Mouse (Mus musculus): ENCODE data around the gene Trim39. TPM values are rescaled to one million over a fixed set of nuclear protein-coding genes. Genes with fewer than 3 reads are reported as not detected.
"Not testable (repeated sequence)": the region's sequence is repeated elsewhere in the genome, so short reads cannot be mapped to it uniquely, and the experiment has no call there.

The Trim39 gene
- total RNA-seq (2021): 10 to 100 TPM; 23.6 to 25.3 TPM
- long read RNA-seq, experiment 1, transcript Trim39-203 (7 exons, 3,204 nt): major isoform, 13 of 20 reads
- long read RNA-seq, experiment 1, partial matches to known transcripts: 2 of 20 reads
- long read RNA-seq, experiment 1, other reads (novel, unspliced or antisense): 4 of 20 reads
- long read RNA-seq, experiment 2, transcript Trim39-203 (7 exons, 3,204 nt): major isoform, 18 of 31 reads
- long read RNA-seq, experiment 2, partial matches to known transcripts: 10 of 31 reads
- long read RNA-seq, experiment 2, other reads (novel, unspliced or antisense): 2 of 31 reads

- 0 out of 2 replicates have a peak, but pooled peaks have one; percentile 0 for TF ChIP-seq CTCF (conservative IDR thresholded peaks at IDR 0.05)
- peak; percentile 66 to 76 for DNase-seq (ENCODE audit: low spot score in 2 of 2)
- H3K27ac ChIP-seq: peak within 1 kb of the TSS; percentile 99
- peak within 1 kb of the TSS; percentile 100 for H3K4me3 ChIP-seq
Observed at GRCm38 (mm10) chr17:36271586-36272256, at the start of gene Trim39. Trim39 (minus strand) TSS chr17:36272247.

- Histone ChIP-seq H3K27ac (peak overlapping the region; percentile 93), H3K4me3 (peak overlapping the region; percentile 85)
- no peak for TF ChIP-seq CTCF (conservative IDR thresholded peaks at IDR 0.05)
- DNase-seq (ENCODE audit: low spot score in 2 of 2): no peak
Observed at GRCm38 (mm10) chr17:36315689-36316253, 43.7 kb upstream of the Trim39 start.

- H3K4me3 ChIP-seq: peak overlapping the region; percentile 85
- TF ChIP-seq CTCF (conservative IDR thresholded peaks at IDR 0.05): no peak
- DNase-seq (ENCODE audit: low spot score in 2 of 2): peak; percentile 70 to 75
Observed at GRCm38 (mm10) chr17:36315041-36315688, 43.1 kb upstream of the Trim39 start.

GRCm38 (mm10) chr17:36314511-36314910 is 42.5 kb upstream of the Trim39 start:
- Histone ChIP-seq H3K27ac (peak overlapping the region; percentile 93), H3K4me3 (peak overlapping the region; percentile 85)
- no peak for TF ChIP-seq CTCF (conservative IDR thresholded peaks at IDR 0.05)
- DNase-seq (ENCODE audit: low spot score in 2 of 2): no peak

More at GRCm38 (mm10) chr17:36315041-36315688, 43.1 kb upstream of the Trim39 start:
- peak overlapping the region; percentile 93 for H3K27ac ChIP-seq

GRCm38 (mm10) chr17:36309293-36309692 is 37.2 kb upstream of the Trim39 start:
- no peak for DNase-seq (ENCODE audit: low spot score in 2 of 2)
- Histone ChIP-seq H3K4me3 (no peak overlapping the region), H3K27ac (no peak overlapping the region)
- TF ChIP-seq CTCF (conservative IDR thresholded peaks at IDR 0.05): no peak

GRCm38 (mm10) chr17:36308855-36309254 is 36.8 kb upstream of the Trim39 start:
- H3K4me3 ChIP-seq, H3K27ac ChIP-seq: not testable (repeated sequence)
- peak; percentile 85 for TF ChIP-seq CTCF (conservative IDR thresholded peaks at IDR 0.05)
- peak; percentile 71 for DNase-seq (ENCODE audit: low spot score in 2 of 2)

- no peak within 1 kb of the TSS for H3K27ac ChIP-seq
- TF ChIP-seq CTCF (conservative IDR thresholded peaks at IDR 0.05): no peak
- DNase-seq (ENCODE audit: low spot score in 2 of 2): no peak
- H3K4me3 ChIP-seq: no peak within 1 kb of the TSS
Observed at GRCm38 (mm10) chr17:36286390-36286789, 14.3 kb upstream of the Trim39 start, which contains the start of gene H2-M10.2. H2-M10.2 (minus strand) TSS chr17:36286490.

- Histone ChIP-seq H3K4me3 (no peak overlapping the region), H3K27ac (no peak overlapping the region)
- no peak for TF ChIP-seq CTCF (conservative IDR thresholded peaks at IDR 0.05)
- no peak for DNase-seq (ENCODE audit: low spot score in 2 of 2)
Observed at GRCm38 (mm10) chr17:36281521-36282245, 9.6 kb upstream of the Trim39 start.

GRCm38 (mm10) chr17:36274776-36275175 is 2.7 kb upstream of the Trim39 start:
- no peak overlapping the region for H3K4me3 ChIP-seq
- DNase-seq (ENCODE audit: low spot score in 2 of 2): no peak
- TF ChIP-seq CTCF (conservative IDR thresholded peaks at IDR 0.05): no peak

GRCm38 (mm10) chr17:36273796-36274195 is 1.7 kb upstream of the Trim39 start:
- H3K27ac ChIP-seq: no peak overlapping the region
- no peak overlapping the region; the same call in 1 of the 2 replicates for H3K4me3 ChIP-seq
- no peak for TF ChIP-seq CTCF (conservative IDR thresholded peaks at IDR 0.05)
- DNase-seq (ENCODE audit: low spot score in 2 of 2): no peak

More at GRCm38 (mm10) chr17:36274776-36275175, 2.7 kb upstream of the Trim39 start:
- no peak overlapping the region for H3K27ac ChIP-seq

GRCm38 (mm10) chr17:36272643-36273366 is 758 bp upstream of the Trim39 start:
- TF ChIP-seq CTCF (conservative IDR thresholded peaks at IDR 0.05): no peak
- Histone ChIP-seq H3K4me3 (peak overlapping the region; percentile 100), H3K27ac (no peak overlapping the region; the same call in 1 of the 2 replicates)
- DNase-seq (ENCODE audit: low spot score in 2 of 2): no peak
